Mouse (Mus musculus): ENCODE measurements around the gene Lrsam1. TPM values are rescaled to one million over a fixed set of nuclear protein-coding genes. Genes with fewer than 3 reads are reported as not detected.
A peak's percentile ranks its signal among the peaks of the same experiment; 100 is the strongest.

Gene Lrsam1
- total RNA-seq, 2 experiments from 2014 or later, result 31.1 to 40.6 TPM

DNA sequence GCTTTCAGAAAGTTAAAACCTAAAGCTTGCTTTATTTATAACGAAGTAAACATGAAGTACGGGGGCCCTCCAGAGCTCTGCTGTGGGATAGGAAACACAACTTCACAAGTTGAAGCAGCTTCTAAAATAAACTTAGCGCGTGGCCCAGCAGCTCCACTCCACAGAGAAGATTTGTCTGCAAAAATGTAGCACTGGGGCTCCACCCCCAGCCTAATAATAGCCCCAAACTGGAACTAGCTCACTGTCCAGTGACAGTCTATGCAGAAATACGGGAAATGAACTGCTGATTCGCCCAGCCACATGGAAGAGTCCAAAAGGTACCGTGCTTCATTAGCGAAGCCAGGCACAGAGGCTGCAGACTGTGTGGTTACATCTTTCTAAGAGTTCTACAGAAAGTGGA lies 7.9 kb upstream of the Lrsam1 start:
- DNase-seq (ENCODE audit: low spot score in 2 of 2), result peak; percentile 44 to 70
- intact Hi-C loops (cut with DNase I), result no loop called here

DNA sequence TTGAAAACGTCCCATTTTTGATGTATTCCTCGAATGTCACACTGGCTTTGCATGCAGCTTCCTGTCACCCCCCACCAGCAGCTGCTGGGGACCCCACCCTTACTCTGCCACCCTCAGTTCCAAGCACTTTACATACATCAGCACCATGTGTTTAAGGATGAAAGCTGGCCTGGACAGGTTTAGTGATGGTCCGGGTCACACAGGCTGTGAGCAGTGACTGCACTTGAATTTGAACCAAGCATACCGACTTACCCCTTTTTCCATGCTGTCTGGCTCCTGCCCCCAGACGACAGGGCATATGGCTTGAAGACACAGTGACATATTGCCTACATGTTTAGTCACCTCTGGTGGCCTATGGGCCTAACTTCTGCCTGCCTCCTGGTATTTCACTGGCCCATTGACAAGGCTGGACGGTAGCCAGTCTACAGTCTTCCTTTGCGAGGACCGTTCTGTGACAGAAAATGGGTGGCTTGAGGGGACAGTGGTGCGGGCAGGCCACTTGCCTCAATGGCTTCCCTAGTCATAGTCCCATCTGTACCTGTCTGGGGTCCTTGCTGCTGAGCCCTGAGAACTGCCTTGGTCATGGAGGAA lies 6.7 kb upstream of the Lrsam1 start:
- DNase-seq (ENCODE audit: low spot score in 2 of 2), result no peak
- intact Hi-C loops (cut with DNase I), result no loop called here

DNA sequence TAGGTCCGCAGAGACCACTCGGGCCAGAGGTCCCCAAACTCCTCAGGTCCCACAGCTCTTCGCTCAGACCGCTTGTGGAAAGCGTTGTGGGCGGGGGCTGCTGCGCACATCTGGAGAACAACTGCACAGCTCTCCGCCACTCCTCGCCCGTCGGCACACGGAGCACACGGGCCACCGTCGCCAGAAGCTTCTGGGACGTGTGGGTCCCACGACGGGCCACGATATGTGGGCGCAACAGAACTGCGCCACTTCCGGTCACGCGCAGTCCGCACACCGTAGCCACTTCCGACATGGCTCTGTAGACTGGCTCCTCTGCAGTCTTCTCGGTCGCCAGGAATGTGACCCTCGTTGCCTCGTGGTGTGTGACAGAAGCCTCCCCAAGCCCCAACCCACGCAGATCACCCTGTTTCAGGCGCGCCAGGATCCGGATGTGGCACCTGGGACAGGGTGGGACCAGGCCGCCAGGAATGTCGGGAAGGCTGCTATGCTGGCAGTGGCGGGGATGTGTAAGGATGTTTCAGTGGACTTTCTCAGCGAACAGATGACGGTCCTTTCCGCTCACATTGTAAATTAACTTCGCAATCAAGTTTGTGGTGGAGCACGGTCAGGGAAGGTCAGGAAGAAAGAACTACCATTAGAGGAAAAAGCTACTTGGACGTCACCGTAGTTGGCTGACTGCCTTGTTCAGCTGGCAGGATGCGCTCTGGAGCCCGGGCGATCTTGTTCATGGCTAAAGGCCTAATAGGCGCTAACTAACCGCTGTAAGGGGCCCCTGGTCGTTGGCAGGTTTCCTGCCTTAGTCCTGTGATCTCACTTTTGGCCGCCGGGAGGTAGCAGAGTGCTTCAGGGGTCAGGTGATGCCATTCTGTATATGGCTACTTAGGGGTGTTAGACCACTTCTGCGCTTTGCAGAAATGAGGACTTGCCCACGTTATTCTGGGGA lies 5.5 kb upstream of the Lrsam1 start:
- intact Hi-C loops (cut with DNase I), result no loop called here
- peak; percentile 89 to 91 for DNase-seq (ENCODE audit: low spot score in 2 of 2)

GRCm38 (mm10) chr2:32966184-32966688 lies 4.8 kb upstream of the Lrsam1 start:
- intact Hi-C loops (cut with DNase I), result no loop called here
- DNase-seq (ENCODE audit: low spot score in 2 of 2), result no peak

DNA sequence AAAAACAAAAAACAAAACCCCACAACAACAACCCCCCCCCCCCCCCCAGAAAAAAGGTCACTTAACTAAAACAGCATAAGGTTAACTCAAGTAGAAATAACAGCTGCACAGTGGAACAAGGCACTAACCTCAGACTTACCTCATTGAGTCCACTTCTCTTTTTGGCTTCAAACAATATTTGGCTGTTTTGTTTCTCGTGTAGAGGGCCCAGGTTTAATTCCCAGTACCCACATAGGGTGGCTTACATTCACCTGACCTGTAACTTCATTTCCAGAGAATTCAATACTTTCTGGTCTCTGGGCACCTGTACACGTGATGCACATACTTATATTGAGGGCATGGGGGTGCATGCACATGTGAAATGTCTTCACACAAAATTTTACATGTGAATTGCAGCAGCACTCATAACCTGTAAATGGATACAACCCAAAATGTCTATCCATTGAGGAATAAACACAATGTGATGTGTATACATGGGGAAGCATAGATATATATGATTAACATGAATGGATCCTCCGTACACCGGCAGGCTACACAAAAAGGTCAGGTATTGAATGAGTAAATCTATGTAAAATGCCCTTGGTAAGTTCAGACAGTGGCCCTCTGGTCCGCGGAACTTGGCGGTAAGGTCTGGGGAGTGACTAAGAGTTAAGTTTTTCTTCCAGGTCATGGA lies 4.2 kb upstream of the Lrsam1 start:
- intact Hi-C loops (cut with DNase I), result no loop called here
- DNase-seq (ENCODE audit: low spot score in 2 of 2), result no peak

GRCm38 (mm10) chr2:32964659-32965457 lies 3.4 kb upstream of the Lrsam1 start:
- no peak for DNase-seq (ENCODE audit: low spot score in 2 of 2)
- intact Hi-C loops (cut with DNase I), result no loop called here

DNA sequence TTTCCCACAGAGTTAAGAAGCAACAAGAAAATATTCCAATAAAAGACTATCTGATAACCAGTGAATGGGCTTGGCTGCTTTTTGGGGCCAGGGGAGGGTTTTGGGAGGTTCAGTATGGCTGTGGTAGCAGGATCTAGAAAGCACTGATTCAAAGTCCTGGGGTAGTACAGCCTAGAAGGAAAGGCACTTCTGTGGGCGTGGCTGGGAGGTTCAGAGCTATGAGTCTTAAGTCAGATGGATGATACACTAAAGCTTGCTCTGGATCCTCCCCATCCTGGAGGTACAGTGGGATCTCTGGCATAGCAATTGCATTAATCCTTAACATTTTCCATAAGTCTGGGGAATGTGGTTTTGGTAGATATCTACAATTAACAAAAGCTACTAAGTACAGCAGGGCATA lies 2.6 kb upstream of the Lrsam1 start:
- DNase-seq (ENCODE audit: low spot score in 2 of 2), result no peak
- intact Hi-C loops (cut with DNase I), result no loop called here

DNA sequence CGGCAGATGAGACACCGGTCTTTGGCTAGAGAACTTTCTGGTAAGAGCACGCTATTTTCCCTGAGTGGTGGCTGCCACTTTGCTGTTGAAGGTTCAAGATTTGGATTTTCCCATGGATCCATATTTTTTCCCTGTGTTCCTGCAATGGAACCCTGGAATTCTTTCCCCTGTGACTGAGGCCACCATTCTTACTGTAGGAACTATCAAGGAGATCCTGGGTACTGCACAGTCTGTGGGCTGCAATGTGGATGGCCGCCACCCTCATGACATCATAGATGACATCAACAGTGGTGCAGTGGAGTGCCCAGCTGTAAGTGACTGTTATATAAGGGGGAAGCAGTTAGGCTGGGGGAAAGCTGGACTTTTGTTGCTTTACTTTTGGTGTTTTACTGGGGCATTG lies 2.1 kb upstream of the Lrsam1 start:
- no peak for DNase-seq (ENCODE audit: low spot score in 2 of 2)
- intact Hi-C loops (cut with DNase I), result no loop called here

- DNase-seq (ENCODE audit: low spot score in 2 of 2), result no peak
- intact Hi-C loops (cut with DNase I), result no loop called here
Measured at GRCm38 (mm10) chr2:32962875-32963220, 1.4 kb upstream of the Lrsam1 start.

DNA sequence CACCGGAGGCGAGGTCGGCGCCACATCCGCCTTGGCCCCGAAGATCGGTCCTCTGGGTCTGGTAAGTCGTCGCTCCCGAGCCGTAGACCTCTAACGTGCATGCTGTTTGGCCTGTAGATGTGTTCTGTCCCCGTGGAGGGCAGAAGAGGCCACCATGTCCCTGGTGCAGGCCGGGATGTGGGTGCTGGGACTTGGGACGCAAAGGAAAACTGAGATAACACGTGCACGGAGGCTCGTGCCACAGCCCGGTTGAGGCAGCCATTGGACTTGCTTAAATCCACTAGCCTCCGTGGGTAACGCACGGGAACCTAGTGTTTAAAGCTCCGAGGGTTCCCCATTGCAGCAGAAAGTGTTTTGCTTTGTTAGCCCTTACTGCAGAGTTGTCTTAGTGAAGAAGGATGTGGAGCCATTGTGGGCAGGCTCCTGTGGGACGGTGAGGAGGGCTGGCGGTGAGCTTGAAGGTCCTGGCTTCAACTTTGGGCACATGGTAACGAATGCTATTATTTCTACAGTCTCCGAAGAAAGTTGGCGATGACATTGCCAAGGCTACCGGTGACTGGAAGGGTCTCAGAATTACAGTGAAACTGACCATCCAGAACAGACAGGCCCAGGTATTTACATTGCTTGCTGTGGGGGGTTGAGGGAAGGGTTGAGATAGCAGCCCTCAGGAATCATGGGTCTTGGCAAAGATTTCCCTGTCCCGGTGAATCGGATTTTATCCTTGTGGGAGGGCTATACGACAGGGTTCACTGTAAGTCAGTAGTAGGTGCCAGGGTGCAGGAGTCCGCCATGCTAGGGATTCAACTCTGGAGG lies 854 bp upstream of the Lrsam1 start:
- DNase-seq (ENCODE audit: low spot score in 2 of 2), result peak in 1 of 2 experiments; percentile 50
- intact Hi-C loops (cut with DNase I), result no loop called here

GRCm38 (mm10) chr2:32960273-32960672 lies 1.1 kb downstream of the Lrsam1 start:
- intact Hi-C loops (cut with DNase I), result no loop called here
- no peak for DNase-seq (ENCODE audit: low spot score in 2 of 2)

- intact Hi-C loops (cut with DNase I), result no loop called here
- DNase-seq (ENCODE audit: low spot score in 2 of 2), result peak; percentile 57 to 75
Measured at GRCm38 (mm10) chr2:32957344-32957743, 4.1 kb downstream of the Lrsam1 start.

- intact Hi-C loops (cut with DNase I), result no loop called here
- DNase-seq (ENCODE audit: low spot score in 2 of 2), result no peak
Measured at GRCm38 (mm10) chr2:32954581-32954980, 6.8 kb downstream of the Lrsam1 start.

DNA sequence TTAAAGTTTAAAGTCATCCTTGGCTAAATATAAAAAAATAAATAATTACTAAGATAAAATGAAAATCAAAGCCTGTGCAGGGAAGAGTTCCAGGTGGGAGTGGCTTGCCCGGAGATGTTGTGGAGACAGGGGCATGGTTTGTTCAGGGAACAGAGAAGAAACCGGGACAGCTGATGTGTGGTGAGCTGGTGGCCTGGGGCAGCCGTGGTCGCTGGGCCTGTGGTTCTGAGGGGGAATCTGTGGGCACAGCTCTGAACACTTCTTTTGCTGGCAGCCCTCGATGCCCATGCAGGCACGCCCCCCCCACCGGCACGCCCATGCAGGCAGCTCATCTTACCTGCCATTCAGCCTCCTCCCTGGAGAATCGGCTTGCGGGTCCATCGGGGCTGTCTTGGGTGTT lies 14.0 kb downstream of the Lrsam1 start:
- DNase-seq (ENCODE audit: low spot score in 2 of 2), result no peak
- intact Hi-C loops (cut with DNase I), result no loop called here

- intact Hi-C loops (cut with DNase I), result no loop called here
- no peak for DNase-seq (ENCODE audit: low spot score in 2 of 2)
Measured at GRCm38 (mm10) chr2:32940483-32940882, 20.9 kb downstream of the Lrsam1 start.

DNA sequence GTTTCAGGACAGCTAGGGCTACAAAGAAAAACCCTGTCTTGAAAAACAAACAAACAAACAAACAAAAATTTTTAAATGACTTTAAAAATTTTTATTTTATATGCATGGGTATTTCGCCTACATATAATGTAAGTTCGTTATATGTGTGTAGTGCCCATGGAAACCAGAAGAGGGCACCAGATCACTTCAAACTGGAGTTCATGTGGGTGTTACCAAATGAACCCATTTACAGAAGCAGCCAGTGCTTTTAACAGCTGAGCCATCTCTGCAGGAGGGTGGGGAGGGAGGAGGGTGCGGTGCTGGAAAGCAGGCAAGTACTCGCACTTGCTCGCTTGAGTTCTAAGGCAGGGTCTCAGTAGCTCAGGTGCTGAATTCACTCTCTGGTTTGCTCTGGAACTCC lies 22.0 kb downstream of the Lrsam1 start:
- peak; percentile 75 to 84 for DNase-seq (ENCODE audit: low spot score in 2 of 2)

GRCm38 (mm10) chr2:32938741-32939140 lies 22.7 kb downstream of the Lrsam1 start:
- intact Hi-C loops (cut with DNase I), result no loop called here
- no peak for DNase-seq (ENCODE audit: low spot score in 2 of 2)

More for the DNA sequence above, 22.0 kb downstream of the Lrsam1 start:
- intact Hi-C loops (cut with DNase I), result no loop called here

- no peak for DNase-seq (ENCODE audit: low spot score in 2 of 2)
- intact Hi-C loops (cut with DNase I), result no loop called here
Measured at GRCm38 (mm10) chr2:32931730-32932129, 29.7 kb downstream of the Lrsam1 start.

All from left cerebral cortex, postnatal 14 days (tissue).